Mouse (Mus musculus): ENCODE measurements at regions not wholly inside any gene's neighbourhood (a gene's known extent, or its start where the extent isn't known, plus 50 kb on each side); places are given as distances from the start of the nearest gene placed in this dataset.

GRCm38 (mm10) chr10:87639339-87639738, 117.7 kb downstream of the Pah start:
- no peak for DNase-seq

- peak; percentile 10 to 25 for DNase-seq
Measured at GRCm38 (mm10) chr10:87649091-87649490, 127.5 kb downstream of the Pah start.

- no peak for DNase-seq
Measured at GRCm38 (mm10) chr10:87652139-87652740, 130.6 kb downstream of the Pah start.

- no peak for DNase-seq
Measured at GRCm38 (mm10) chr10:87654112-87654511, 132.5 kb downstream of the Pah start.

- DNase-seq, result peak in 1 of 2 experiments; percentile 12
Measured at GRCm38 (mm10) chr10:87666020-87666718, 144.6 kb downstream of the Pah start.

GRCm38 (mm10) chr10:87666719-87667387, 145.3 kb downstream of the Pah start:
- DNase-seq, result no peak

- DNase-seq, result no peak
Measured at GRCm38 (mm10) chr10:87667651-87668140, 146.1 kb downstream of the Pah start.

- DNase-seq, result no peak
Measured at GRCm38 (mm10) chr10:87674740-87675420, 153.3 kb downstream of the Pah start.

DNA sequence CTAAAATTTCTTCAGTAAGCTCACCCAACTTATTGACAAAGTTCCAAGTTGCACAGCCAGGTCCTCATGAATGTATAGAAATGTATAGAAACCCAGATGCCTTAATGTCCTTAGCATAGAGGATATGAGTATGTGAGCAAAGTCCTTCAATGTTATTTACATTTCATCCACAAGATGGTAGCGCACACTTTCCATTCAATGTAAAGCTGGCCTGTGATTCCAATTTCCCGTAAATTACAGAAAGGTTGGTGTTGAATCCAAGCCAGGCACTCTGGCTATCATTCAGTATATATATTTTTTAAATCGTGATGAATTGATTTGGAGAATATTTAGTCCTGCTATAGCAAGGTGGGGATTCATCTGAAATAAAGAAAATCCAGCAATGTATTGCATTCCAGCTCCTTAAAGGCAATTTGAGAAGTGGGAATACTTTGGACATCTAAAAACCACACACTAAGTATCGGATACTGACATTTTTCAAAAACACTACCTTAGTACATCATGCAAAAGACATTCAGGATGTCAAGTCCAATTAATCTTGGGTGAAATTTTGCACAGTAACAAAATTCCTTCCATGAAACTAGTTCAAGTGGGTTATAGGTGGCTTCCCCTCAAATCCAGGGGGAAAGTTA, 154.6 kb downstream of the Pah start:
- no peak for DNase-seq

DNA sequence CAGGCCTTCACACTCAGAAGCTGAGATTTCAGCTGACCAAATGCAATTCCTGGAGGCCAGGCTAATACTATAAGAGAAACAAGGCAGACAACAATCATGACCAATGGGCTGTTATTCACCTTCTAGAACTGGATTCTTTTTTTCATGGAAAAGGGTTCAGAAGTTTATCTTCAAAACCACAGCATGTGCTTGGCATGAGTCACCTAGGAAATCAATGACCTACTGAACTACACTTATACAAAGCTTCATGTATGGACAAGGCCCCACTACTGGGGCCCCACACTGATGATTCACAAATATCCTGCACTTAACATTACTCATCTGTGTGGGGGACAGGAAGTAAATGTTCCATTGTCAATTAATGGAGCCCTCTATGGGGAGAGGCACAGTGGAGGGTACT, 157.4 kb downstream of the Pah start:
- DNase-seq, result no peak

DNA sequence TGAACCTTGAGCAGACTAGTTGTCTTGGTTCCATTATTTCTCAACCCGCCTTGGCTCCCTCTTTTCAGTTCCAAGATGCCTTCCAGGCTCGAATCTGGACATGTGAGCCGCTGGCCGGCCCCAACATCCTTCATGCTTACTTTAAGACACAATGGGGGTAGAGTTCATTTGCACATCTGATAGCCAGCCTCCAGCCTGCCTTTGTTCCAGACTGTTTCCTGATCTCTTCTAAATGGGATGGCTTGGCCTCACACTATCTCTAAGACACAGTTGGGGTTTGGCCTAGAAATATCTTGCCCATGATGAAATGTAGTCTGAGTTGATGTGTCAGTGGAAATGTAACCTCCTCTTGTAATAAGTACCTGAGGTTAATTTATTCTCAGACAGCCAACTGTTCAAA, 164.7 kb downstream of the Pah start:
- no peak for DNase-seq

DNA sequence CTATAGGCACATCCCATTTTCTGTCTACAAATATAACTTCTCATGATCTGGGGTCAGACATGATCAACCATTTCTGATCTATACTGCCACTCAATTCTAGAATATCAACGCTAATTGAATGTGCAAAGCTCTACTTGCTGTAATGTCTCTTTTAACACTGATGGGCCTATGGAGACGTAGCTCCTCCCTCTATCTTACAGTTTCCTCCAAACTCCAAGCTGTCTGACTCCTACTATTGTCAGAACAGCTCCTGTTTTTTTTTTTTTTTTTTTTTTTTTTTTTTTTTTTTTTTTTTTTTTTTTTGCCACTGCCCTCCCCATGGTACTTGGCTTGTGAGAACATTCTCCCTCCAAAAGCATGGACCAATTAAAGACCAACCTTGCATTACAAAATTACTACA, 165.2 kb downstream of the Pah start:
- DNase-seq, result no peak

DNA sequence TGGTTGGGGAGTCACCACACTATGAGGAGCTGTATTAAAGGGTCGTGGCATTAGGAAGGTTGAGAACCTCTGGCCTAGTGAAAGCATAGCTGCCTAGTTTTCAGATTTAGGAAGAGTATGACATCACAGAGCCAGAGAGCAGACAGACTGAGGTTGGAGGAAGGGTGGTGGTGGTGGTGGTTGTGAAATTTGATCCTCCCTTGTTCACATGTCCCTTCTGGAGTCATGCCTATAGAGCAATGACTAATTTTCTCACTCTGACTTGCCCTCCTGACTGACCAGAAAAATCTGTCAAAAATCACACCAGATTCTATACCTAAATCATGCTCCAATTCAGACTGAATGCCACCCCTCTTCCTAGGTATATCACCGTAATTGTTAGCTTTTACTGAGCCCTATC, 166.2 kb downstream of the Pah start:
- DNase-seq, result no peak

GRCm38 (mm10) chr10:87690831-87691230, 167.2 kb upstream of the Igf1 start:
- peak in 1 of 2 experiments; percentile 21 for DNase-seq

GRCm38 (mm10) chr10:87696485-87696884, 161.6 kb upstream of the Igf1 start:
- DNase-seq, result no peak

- no peak for DNase-seq
Measured at GRCm38 (mm10) chr10:87711209-87711608, 146.9 kb upstream of the Igf1 start.

DNA sequence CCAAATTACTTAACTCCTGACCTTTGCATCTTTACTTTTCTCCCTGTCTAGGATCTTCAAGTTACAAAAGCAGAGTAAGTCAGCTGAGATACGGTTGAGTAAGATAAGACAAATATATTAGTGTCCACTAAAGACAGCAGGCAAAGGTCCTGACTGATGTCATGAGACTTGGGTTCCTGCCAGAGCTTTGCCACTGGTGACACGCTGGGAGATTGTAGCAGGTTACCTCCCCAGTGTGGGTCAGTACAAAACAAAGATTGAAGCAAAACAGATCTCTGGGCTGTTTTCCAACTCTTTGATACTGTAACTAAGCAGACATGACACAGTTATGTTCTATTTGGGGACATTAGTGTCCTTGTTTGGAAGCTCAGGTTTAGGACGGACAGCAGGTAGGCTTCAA, 146.3 kb upstream of the Igf1 start:
- DNase-seq, result peak; percentile 12 to 32

- no peak for DNase-seq
Measured at GRCm38 (mm10) chr10:87715874-87716600, 142.0 kb upstream of the Igf1 start.

GRCm38 (mm10) chr10:87717156-87717555, 140.9 kb upstream of the Igf1 start:
- no peak for DNase-seq

DNA sequence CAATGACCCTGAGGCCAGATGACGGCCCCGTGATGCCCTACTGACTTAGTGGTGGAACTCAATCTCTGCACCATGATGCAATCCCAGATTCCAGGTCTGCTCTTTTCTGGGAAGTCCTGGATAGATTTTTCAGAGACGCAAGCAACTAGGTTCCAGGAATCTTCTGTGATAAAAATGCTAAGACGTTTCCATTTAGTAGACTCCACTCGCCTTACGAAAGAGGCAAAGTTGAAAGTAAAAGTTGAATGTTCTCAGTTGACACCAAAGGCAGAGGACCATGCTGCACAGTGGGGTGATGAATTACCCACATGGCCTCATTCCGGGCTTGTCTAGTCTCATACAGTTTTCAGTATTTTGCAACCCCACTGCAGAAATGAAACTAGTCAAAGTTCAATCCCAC, 139.6 kb upstream of the Igf1 start:
- no peak for DNase-seq

- DNase-seq, result no peak
Measured at GRCm38 (mm10) chr10:87719978-87720377, 138.1 kb upstream of the Igf1 start.

DNA sequence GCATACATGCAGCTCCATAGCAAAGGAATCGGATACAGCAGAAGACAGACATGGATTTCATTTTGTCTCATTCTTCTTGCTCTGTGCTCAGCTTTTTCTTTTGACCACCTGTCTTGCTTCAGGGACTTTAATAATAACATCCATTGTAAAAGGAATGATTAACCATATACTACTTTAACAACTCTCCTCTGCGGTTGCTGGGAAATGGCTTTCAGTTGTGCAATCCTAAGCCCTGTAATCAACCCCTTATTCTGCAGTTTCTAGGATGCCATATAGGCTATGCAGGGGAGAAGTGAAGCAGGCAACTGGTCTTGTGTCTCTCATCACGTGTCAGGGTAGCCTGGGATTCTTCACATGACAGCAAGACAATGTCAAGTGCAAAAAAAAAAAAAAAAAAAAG, 135.8 kb upstream of the Igf1 start:
- no peak for DNase-seq

All from kidney, postnatal 4 days (tissue).